Mouse (Mus musculus) spleen, adult 2 months (tissue): Measurements from ENCODE around the gene U2af2.

ENCODE experiments used
- CTCF ChIP-seq: fragments of 200-500 bp; IDR thresholded peaks from 2 replicates; pipeline ENCODE4 v1.5.1; 2011; ENCODE audit warnings: mild to moderate bottlenecking, inconsistent platforms; ENCODE audit not compliant: insufficient read depth, insufficient read length, insufficient replicate concordance; ENCODE audit errors: extremely low read depth
- POLR2A ChIP-seq: fragments of 200-500 bp; IDR thresholded peaks from 2 replicates; pipeline ENCODE4 v1.6.1; 2011; ENCODE audit warnings: low read depth, low read length, inconsistent platforms

- TF ChIP-seq POLR2A (no peak), CTCF (no peak)
Observed at GRCm38 (mm10) chr7:5108272-5108671, 46.3 kb downstream of the U2af2 start.
